Mouse (Mus musculus): Measurements from ENCODE around the gene Cdk7.
"Not testable (repeated sequence)": the region's sequence is repeated elsewhere in the genome, so short reads cannot be mapped to it uniquely, and the experiment has no call there.

DNA sequence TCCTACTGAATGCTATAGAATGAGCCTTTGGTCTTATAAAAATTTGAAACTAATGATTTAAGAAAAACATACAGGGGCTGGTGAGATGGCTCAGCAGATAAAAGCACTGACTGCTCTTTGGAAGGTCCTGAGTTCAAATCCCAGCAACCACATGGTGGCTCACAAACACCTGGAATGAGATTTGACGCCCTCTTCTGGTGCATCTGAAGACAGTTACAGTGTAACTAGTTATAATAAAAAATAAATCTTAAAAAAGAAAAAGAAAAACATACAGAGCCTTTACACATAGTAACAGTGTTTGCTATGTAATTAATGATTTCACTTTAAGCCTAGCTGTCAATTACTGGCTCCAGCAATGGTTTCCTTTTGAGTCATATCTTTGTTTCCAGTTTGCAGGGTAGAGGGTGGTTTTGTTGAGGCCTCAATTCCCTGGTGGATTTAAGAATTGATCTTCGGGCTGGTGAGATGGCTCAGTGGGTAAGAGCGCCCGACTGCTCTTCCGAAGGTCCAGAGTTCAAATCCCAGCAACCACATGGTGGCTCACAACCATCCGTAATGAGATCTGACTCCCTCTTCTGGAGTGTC is 815 bp upstream of the Cdk7 start:
- not testable (repeated sequence) for TF ChIP-seq CTCF, EP300 (IDR thresholded peaks at IDR 0.05; ENCODE audit: low read depth)

Measured in liver, embryonic 14.5 days (tissue).